Mouse (Mus musculus) liver, embryonic 14.5 days (tissue): ENCODE data around the gene Rps6kb2.

Experiments used
- CTCF ChIP-seq: IDR thresholded peaks from 2 replicates; pipeline ENCODE4 v1.5.1; 2016; ENCODE audit warnings: antibody characterized with exemption, low read depth, control low read depth
- EP300 ChIP-seq: IDR thresholded peaks from 2 replicates; pipeline ENCODE4 v1.6.1; 2016; ENCODE audit warnings: antibody characterized with exemption, low read depth

GRCm38 (mm10) chr19:4131768-4132167, 31.4 kb downstream of the Rps6kb2 start:
- TF ChIP-seq CTCF = peak; percentile 78
- no peak for TF ChIP-seq EP300
